Mouse (Mus musculus) kidney, embryonic 15.5 days (tissue): Measurements from ENCODE around the gene Tlx2. TPM values are rescaled to one million over a fixed set of nuclear protein-coding genes. Genes with fewer than 3 reads are reported as not detected.
A peak's percentile ranks its signal among the peaks of the same experiment; 100 is the strongest.

Experiments used
- ATAC-seq: fragments of 200-750 bp; cut with Nextera tagmentation; replicated peaks from 2 replicates; pipeline ENCODE4 v1.8.0; 2017; ENCODE audit warnings: moderate TSS enrichment; ENCODE audit not compliant: low FRiP score
- H3K27ac ChIP-seq: fragments of 300-500 bp; sonication (generic); 2 replicates; pipeline ENCODE4 v1.5.1; 2015; ENCODE audit warnings: mild to moderate bottlenecking, inconsistent platforms
- H3K27me3 ChIP-seq: fragments of 300-500 bp; sonication (generic); 2 replicates; pipeline ENCODE4 v1.6.1; 2015; ENCODE audit warnings: inconsistent platforms
- H3K36me3 ChIP-seq: fragments of 300-500 bp; sonication (generic); 2 replicates; pipeline ENCODE4 v1.6.1; 2015; ENCODE audit warnings: inconsistent platforms
- H3K4me1 ChIP-seq: fragments of 300-500 bp; sonication (generic); 2 replicates; pipeline ENCODE4 v1.6.1; 2015; ENCODE audit warnings: inconsistent platforms
- H3K4me2 ChIP-seq: fragments of 300-500 bp; sonication (generic); 2 replicates; pipeline ENCODE4 v1.6.1; 2015; ENCODE audit warnings: moderate library complexity, mild to moderate bottlenecking, inconsistent platforms
- H3K4me3 ChIP-seq: fragments of 300-500 bp; sonication (generic); replicated peaks from 2 replicates; pipeline ENCODE4 v1.5.1; 2015; ENCODE audit warnings: mild to moderate bottlenecking, inconsistent platforms
- H3K9ac ChIP-seq: fragments of 300-500 bp; sonication (generic); 2 replicates; pipeline ENCODE4 v1.6.1; 2015; ENCODE audit warnings: mild to moderate bottlenecking, inconsistent platforms
- H3K9me3 ChIP-seq: fragments of 300-500 bp; sonication (generic); replicated peaks from 2 replicates; pipeline ENCODE4 v1.6.1; 2016; ENCODE audit warnings: inconsistent platforms
- WGBS: fragments of 180-500 bp; shearing (Covaris S2); methylation state at CpG from one replicate; pipeline ENCODE4 v1.1.7; 2015; ENCODE audit warnings: mixed read lengths; 5-methylcytosine and 5-hydroxymethylcytosine counted together
- polyA plus RNA-seq: library from polyadenylated mRNA; unstranded; fragments of >200 nt; fragmentation: Nextera tagmentation; extraction: Ambion mirVana; gene quantifications from 2 replicates; pipeline ENCODE4 v1.2.1, GENCODE M21; 2015

The Tlx2 gene
- polyA plus RNA-seq, 1 experiment from 2014 or later = 3.6 TPM

DNA sequence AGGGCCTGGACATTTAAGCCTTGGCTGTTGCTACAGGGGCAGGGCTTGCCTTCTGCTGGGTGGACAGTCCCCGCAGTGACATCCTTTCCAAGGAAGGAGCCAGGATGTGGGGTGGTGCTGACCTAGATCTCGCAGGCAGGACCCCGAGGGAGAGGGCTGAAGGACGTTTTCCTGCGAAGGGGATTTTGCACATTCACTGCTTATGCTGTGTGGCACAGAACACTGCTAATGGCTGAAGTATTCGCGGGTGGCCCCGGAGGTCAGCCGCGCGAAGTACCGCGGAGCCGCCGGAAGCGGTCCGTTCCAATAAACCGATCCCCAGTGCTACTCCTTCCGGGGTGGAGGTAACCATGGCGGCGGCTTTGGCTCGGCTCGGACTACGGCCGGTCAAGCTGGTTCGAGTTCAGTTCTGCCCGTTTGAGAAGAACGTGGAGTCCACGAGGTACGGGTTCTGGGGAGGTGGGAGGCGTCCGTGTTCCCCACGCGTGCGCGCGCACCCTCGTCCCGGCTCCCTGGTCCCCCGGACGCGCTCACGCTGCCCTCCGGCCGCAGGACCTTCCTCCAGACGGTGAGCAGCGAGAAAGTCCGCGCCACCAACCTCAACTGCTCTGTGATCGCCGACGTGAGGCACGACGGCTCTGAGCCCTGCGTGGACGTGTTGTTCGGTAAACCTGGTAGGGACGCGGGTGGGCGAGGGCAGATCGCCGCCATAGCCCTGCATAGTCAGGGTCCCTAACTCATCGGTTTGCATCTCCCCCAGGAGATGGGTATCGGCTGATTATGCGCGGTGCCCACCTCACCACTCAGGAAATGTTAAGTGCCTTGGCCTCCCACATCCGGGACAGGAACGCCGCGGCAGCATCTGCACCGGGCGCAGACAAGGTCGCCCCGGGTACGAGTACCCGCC is 38.9 kb upstream of the Tlx2 start, which contains the start of gene Mrpl53:
TSS of gene Mrpl53 (plus strand) at position 279 of the 907 bp plus-strand sequence.
- Histone ChIP-seq H3K4me1 (peaks cover 26% of the 10 kb centered on the region), H3K4me2 (peak within 1 kb of the TSS; percentile 88), H3K4me3 (peak within 1 kb of the TSS; percentile 76), H3K36me3 (peaks cover 31% of the 10 kb centered on the region), H3K9me3 (no peaks in the 10 kb centered on the region), H3K27me3 (no peaks in the 10 kb centered on the region), H3K9ac (peak within 1 kb of the TSS; percentile 90), H3K27ac (peak within 1 kb of the TSS; percentile 89)
- peak; percentile 88 for ATAC-seq
- WGBS = under 1% methylated on average over 76 of the region's 76 CpGs

DNA sequence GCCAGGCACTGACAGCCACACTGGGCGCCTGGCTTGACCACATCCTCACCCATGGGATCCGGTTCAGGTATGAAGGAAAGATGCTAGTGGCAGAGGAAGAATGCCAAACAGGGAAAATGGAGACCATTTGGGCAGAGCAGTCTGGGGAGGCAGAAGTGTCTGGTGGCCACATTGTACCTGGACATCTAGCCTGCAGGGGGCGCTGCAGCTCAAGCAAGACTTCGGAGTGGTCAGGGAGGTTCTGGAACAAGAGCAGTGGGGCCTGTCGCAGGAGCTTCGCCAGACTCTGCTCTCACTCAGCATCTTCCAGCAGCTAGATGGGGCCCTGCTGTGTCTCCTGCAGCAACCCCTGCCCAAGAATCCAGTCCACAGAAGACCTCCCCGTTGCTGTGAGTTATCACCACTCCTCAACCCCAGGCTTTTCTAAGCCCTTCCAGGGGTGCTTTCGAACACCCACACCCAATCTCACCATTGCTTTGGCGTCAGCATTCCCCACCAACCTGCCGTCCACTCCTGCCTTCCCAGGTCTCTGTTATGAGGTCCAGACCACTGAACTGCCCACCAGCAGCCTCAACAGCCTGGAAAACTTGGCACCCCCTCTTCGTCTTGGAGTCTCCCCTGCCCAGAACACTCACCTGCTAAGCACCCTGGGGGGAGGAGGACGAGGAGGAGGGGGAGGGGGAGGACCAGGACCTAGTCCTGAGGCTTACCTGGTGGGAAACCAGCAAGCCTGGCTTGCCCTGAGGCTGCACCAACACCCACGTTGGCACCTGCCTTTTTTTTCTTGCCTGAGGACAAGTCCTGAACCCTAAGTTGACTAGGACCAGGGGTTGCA is 37.7 kb upstream of the Tlx2 start:
- H3K9me3 ChIP-seq = no peaks in the 10 kb centered on the region
- peaks cover 34% of the 10 kb centered on the region for H3K4me1 ChIP-seq
- peaks cover 31% of the 10 kb centered on the region for H3K36me3 ChIP-seq
- H3K27ac ChIP-seq = 0 out of 2 replicates have a peak overlapping the region, but pooled peaks have one; percentile 89
- 0 out of 2 replicates have a peak, but pooled peaks have one; percentile 30 for ATAC-seq
- WGBS = 37% methylated on average over 13 of the region's 13 CpGs
- no peaks in the 10 kb centered on the region for H3K27me3 ChIP-seq
- peak overlapping the region; percentile 76; the same call in 1 of the 2 replicates for H3K4me3 ChIP-seq
- peak overlapping the region; percentile 88 for H3K4me2 ChIP-seq
- H3K9ac ChIP-seq = peak overlapping the region; percentile 90; the same call in 1 of the 2 replicates

DNA sequence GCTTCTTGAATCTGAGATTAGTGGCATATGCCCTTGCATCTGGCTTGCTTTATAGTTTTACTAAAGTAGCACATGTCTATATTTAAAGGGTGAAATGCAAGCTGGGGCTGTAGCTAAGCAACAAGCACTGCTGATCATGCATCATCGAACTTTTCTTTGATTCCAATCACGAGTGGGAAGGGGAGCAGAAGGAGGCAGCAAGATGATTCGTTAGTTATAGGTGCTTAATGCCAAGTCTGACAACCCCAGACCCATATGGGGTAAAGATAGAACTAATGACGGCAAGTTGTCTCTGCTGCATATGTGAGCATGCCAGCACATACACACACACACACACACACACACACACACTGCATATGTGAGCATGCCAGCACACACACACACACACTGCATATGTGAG is 34.1 kb upstream of the Tlx2 start:
- Histone ChIP-seq H3K4me3 (no peak overlapping the region), H3K36me3 (peaks cover 21% of the 10 kb centered on the region), H3K27ac (no peak overlapping the region), H3K4me2 (no peak overlapping the region), H3K4me1 (peaks cover 37% of the 10 kb centered on the region), H3K9ac (no peak overlapping the region), H3K9me3 (no peaks in the 10 kb centered on the region), H3K27me3 (no peaks in the 10 kb centered on the region)
- 76% methylated on average over 4 of the region's 4 CpGs for WGBS
- no peak for ATAC-seq

DNA sequence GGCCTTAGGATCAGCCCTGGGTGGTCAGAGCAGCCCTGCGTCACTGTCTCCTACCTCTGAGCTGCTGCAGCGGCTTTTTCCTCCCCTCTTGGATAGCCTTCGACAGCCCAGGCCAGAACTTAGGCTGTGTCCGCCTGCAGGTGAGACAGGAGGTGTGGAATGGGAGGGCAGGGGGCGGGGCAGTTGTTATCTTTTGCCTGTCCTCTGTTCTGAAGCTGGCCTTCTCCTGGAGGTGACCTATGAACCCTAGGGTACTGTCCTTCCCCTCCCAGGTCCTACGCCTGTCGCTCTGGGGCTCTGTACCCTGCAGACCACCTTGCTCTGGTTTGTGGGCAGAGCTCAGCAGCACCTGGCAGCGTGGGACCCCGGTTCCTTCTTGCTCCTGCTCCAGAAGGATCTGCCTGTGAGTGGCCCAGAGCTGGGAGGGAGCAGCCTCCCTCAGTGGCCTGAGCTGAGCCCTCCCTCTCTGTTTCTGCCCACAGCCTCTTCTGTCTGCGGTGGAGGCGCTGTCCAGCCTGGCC is 33.1 kb upstream of the Tlx2 start:
- Histone ChIP-seq H3K27ac (no peak overlapping the region), H3K27me3 (no peaks in the 10 kb centered on the region), H3K4me3 (0 out of 2 replicates have a peak overlapping the region, but pooled peaks have one; percentile 80), H3K4me1 (peaks cover 36% of the 10 kb centered on the region), H3K9ac (0 out of 2 replicates have a peak overlapping the region, but pooled peaks have one; percentile 79), H3K36me3 (peaks cover 21% of the 10 kb centered on the region), H3K4me2 (peak overlapping the region; percentile 97), H3K9me3 (no peaks in the 10 kb centered on the region)
- ATAC-seq = no peak
- WGBS = 57% methylated on average over 11 of the region's 11 CpGs

GRCm38 (mm10) chr6:83101688-83102556 is 31.8 kb upstream of the Tlx2 start:
- Histone ChIP-seq H3K4me3 (peak overlapping the region; percentile 80), H3K36me3 (peaks cover 15% of the 10 kb centered on the region), H3K9me3 (no peaks in the 10 kb centered on the region), H3K27me3 (no peaks in the 10 kb centered on the region), H3K9ac (peak overlapping the region; percentile 79), H3K27ac (peak overlapping the region; percentile 89), H3K4me2 (peak overlapping the region; percentile 97), H3K4me1 (peaks cover 27% of the 10 kb centered on the region)
- ATAC-seq = peak; percentile 89
- under 1% methylated on average over 73 of the region's 74 CpGs for WGBS

DNA sequence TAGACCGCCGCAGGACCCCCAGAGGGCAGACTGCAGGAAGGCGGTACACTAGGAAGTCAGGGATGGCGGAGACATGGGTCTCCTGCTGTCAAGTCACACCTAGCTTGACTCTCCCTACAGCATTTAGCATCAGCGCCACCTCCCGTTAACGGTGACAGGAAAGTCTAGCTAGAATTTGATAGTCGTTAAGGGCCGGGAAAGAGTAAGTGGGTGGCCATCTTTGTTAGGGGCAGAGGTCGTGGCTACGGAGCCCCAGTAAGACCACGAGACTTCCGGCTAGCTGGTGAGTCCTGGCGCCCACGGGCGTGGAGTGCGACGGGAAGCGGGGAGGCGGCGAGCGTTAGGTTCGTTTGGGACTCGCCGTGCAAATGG is 31.2 kb upstream of the Tlx2 start, which contains the start of the genes Ccdc142 and Gm42688:
TSS of gene Ccdc142 (plus strand) at position 286 of the 372 bp plus-strand sequence.
TSS of gene Gm42688 (plus strand) at position 302 of the 372 bp plus-strand sequence.
- Histone ChIP-seq H3K4me1 (peaks cover 27% of the 10 kb centered on the region), H3K4me3 (peak within 1 kb of the TSS; percentile 80), H3K9ac (peak within 1 kb of the TSS; percentile 79), H3K27me3 (no peaks in the 10 kb centered on the region), H3K27ac (peak within 1 kb of the TSS; percentile 89), H3K36me3 (peaks cover 9% of the 10 kb centered on the region), H3K9me3 (no peaks in the 10 kb centered on the region), H3K4me2 (peak within 1 kb of the TSS; percentile 97)
- under 1% methylated on average over 25 of the region's 25 CpGs for WGBS
- ATAC-seq = peak; percentile 84

- H3K9me3 ChIP-seq = no peaks in the 10 kb centered on the region
- no peak for ATAC-seq
- peak overlapping the region; percentile 75; the same call in 1 of the 2 replicates for H3K27ac ChIP-seq
- no peaks in the 10 kb centered on the region for H3K27me3 ChIP-seq
- H3K9ac ChIP-seq = no peak overlapping the region
- no peaks in the 10 kb centered on the region for H3K36me3 ChIP-seq
- H3K4me1 ChIP-seq = peaks cover 26% of the 10 kb centered on the region
- no peak overlapping the region for H3K4me2 ChIP-seq
- H3K4me3 ChIP-seq = no peak overlapping the region
- 23% methylated on average over 2 of the region's 2 CpGs for WGBS
Observed at GRCm38 (mm10) chr6:83098411-83098810, 28.3 kb upstream of the Tlx2 start.

DNA sequence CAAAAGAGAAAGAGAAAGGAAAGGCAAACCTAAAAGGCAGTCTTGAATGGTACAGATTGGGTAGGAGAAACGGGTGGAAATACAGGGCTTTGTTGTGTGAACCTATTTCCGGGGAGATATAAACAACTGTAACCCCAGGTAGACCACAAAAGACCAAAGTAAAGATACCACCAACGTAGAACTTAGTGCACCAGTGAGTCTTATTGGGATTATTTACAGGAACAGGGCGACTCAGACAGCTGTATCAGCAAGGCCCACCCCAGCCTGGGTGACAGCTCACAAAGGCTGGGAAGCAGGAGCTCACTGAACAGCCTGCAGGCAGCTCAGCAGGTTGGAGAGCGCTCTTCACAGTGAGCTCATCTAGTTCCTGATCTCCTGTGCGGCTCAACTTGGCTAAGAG is 25.9 kb upstream of the Tlx2 start:
- Histone ChIP-seq H3K27me3 (no peaks in the 10 kb centered on the region), H3K36me3 (no peaks in the 10 kb centered on the region), H3K4me3 (no peak overlapping the region), H3K27ac (no peak overlapping the region), H3K9me3 (no peaks in the 10 kb centered on the region), H3K4me2 (no peak overlapping the region), H3K4me1 (peaks cover 17% of the 10 kb centered on the region), H3K9ac (no peak overlapping the region)
- 51% methylated on average over 6 of the region's 6 CpGs for WGBS
- no peak for ATAC-seq

GRCm38 (mm10) chr6:83092416-83093127 is 22.5 kb upstream of the Tlx2 start:
- Histone ChIP-seq H3K4me1 (peaks cover 25% of the 10 kb centered on the region), H3K9me3 (no peaks in the 10 kb centered on the region), H3K27ac (peak overlapping the region; percentile 52; the same call in 1 of the 2 replicates), H3K27me3 (peaks cover 17% of the 10 kb centered on the region), H3K36me3 (no peaks in the 10 kb centered on the region), H3K4me2 (no peak overlapping the region), H3K4me3 (no peak overlapping the region), H3K9ac (no peak overlapping the region)
- WGBS = 25% methylated on average over 6 of the region's 6 CpGs
- ATAC-seq = no peak

GRCm38 (mm10) chr6:83087926-83088260 is 17.8 kb upstream of the Tlx2 start:
- Histone ChIP-seq H3K9ac (no peak overlapping the region), H3K4me3 (peak overlapping the region; percentile 39)

More at GRCm38 (mm10) chr6:83087926-83088260, 17.8 kb upstream of the Tlx2 start:
- Histone ChIP-seq H3K9me3 (no peaks in the 10 kb centered on the region), H3K27ac (no peak overlapping the region), H3K4me1 (peaks cover 69% of the 10 kb centered on the region), H3K27me3 (peaks cover 60% of the 10 kb centered on the region), H3K4me2 (peak overlapping the region; percentile 69), H3K36me3 (no peaks in the 10 kb centered on the region)
- ATAC-seq = no peak
- WGBS = 15% methylated on average over 9 of the region's 9 CpGs
